Mouse (Mus musculus) heart, postnatal 0 days (tissue): ENCODE results near the gene Ttn. TPM values are rescaled to one million over a fixed set of nuclear protein-coding genes. Genes with fewer than 3 reads are reported as not detected.

Source experiments
- ATAC-seq: fragments of 200-750 bp; cut with Nextera tagmentation; 2 replicates; pipeline ENCODE4 v1.8.0; 2017; ENCODE audit warnings: low read depth, moderate number of reproducible peaks, moderate library complexity; ENCODE audit not compliant: insufficient read depth
- DNase-seq: peaks from one replicate; pipeline ENCODE4 v3.0.0-alpha.2; 2016; ENCODE audit warnings: low spot score
- H3K27ac ChIP-seq: fragments of 300-500 bp; sonication (generic); 2 replicates; pipeline ENCODE4 v1.5.1; 2014; ENCODE audit warnings: low read depth, mild to moderate bottlenecking
- H3K27me3 ChIP-seq: fragments of 300-500 bp; sonication (generic); 2 replicates; pipeline ENCODE4 v1.6.1; 2014; ENCODE audit warnings: low read length, mixed read lengths; ENCODE audit not compliant: control insufficient read depth, insufficient read depth
- H3K36me3 ChIP-seq: fragments of 300-500 bp; sonication (generic); replicated peaks from 2 replicates; pipeline ENCODE4 v1.6.1; 2014; ENCODE audit warnings: low read length, mixed read lengths; ENCODE audit not compliant: control insufficient read depth, insufficient read depth
- H3K4me1 ChIP-seq: fragments of 300-500 bp; sonication (generic); 2 replicates; pipeline ENCODE4 v1.6.1; 2014; ENCODE audit warnings: antibody characterized with exemption; ENCODE audit not compliant: control insufficient read depth, insufficient read depth
- H3K4me2 ChIP-seq: fragments of 300-500 bp; sonication (generic); 2 replicates; pipeline ENCODE4 v1.6.1; 2014; ENCODE audit warnings: low read depth, mild to moderate bottlenecking, low read length, moderate library complexity
- H3K4me3 ChIP-seq: fragments of 300-500 bp; sonication (generic); 2 replicates; pipeline ENCODE4 v1.5.1; 2014; ENCODE audit warnings: low read depth, low read length
- H3K9ac ChIP-seq: fragments of 300-500 bp; sonication (generic); replicated peaks from 2 replicates; pipeline ENCODE4 v1.6.1; 2014; ENCODE audit warnings: low read depth, low read length, mixed read lengths
- H3K9me3 ChIP-seq: fragments of 300-500 bp; sonication (generic); replicated peaks from 2 replicates; pipeline ENCODE4 v1.6.1; 2016; ENCODE audit warnings: low read length; ENCODE audit not compliant: control insufficient read depth
- CTCF ChIP-seq: IDR thresholded peaks from 2 replicates; pipeline ENCODE4 v1.5.1; 2016; ENCODE audit warnings: antibody characterized with exemption, control low read depth, low read depth
- EP300 ChIP-seq: IDR thresholded peaks from 2 replicates; pipeline ENCODE4 v1.6.1; 2016; ENCODE audit warnings: antibody characterized with exemption, low read depth
- WGBS: fragments of 180-500 bp; shearing (Covaris S2); extraction: QIAGEN DNeasy Blood & Tissue Kit; methylation state at CpG from one replicate; pipeline ENCODE4 v1.1.7; 2014; 5-methylcytosine and 5-hydroxymethylcytosine counted together
- polyA plus RNA-seq: library from polyadenylated mRNA; unstranded; fragments of >200 nt; fragmentation: Nextera tagmentation; extraction: Ambion mirVana; gene quantifications from 2 replicates; pipeline ENCODE4 v1.2.1, GENCODE M21; 2015
- total RNA-seq: library from RNA; depleted of rRNA; stranded (reverse); fragments of >200 nt; gene quantifications from 2 replicates; pipeline ENCODE4 v1.2.3, GENCODE M21; 2014; ENCODE audit warnings: low replicate concordance

Ttn gene
- total and polyA plus RNA-seq, 2 experiments from 2014 or later: 700 to 959 TPM

GRCm38 (mm10) chr2:76843162-76843561, 139.2 kb downstream of the Ttn start:
- DNase-seq (no peak), ATAC-seq (no peak)
- Histone ChIP-seq H3K4me3 (no peak overlapping the region), H3K9me3 (no peaks in the 10 kb centered on the region), H3K27ac (no peak overlapping the region), H3K4me2 (no peak overlapping the region), H3K36me3 (peaks cover 84% of the 10 kb centered on the region), H3K27me3 (no peaks in the 10 kb centered on the region), H3K9ac (no peak overlapping the region), H3K4me1 (no peaks in the 10 kb centered on the region)
- 17% methylated on average over 1 of the region's 1 CpGs for WGBS
- no peak for TF ChIP-seq EP300
- TF ChIP-seq CTCF: peak; percentile 26

- ATAC-seq (no peak), DNase-seq (no peak)
- no peaks in the 10 kb centered on the region for H3K9me3 ChIP-seq
- H3K27ac ChIP-seq: no peak overlapping the region
- no peak for TF ChIP-seq CTCF
- TF ChIP-seq EP300: no peak
- no peak overlapping the region for H3K4me3 ChIP-seq
- no peak overlapping the region for H3K4me2 ChIP-seq
- H3K4me1 ChIP-seq: no peaks in the 10 kb centered on the region
- peaks cover 62% of the 10 kb centered on the region for H3K36me3 ChIP-seq
- H3K9ac ChIP-seq: no peak overlapping the region
- no peaks in the 10 kb centered on the region for H3K27me3 ChIP-seq
Observed at GRCm38 (mm10) chr2:76820472-76820871, 161.9 kb downstream of the Ttn start.

DNA sequence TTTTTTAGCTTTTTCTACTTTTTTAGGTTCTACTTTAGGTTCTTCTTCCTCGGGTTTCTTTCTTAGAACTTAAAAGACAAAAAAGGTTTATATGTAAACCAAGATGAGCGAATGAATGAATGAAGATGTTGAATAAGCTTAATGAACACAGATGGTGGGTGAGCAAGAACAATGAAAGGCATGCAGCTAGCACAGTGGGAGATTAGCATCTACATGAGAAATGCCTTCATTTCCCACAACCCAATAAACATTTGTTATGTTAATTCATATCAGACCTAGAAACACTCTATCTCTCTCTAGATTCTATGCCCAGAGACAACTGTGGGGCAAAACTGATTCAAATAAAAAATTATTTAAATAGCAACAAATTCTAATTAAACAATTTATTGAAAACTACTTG, 164.6 kb downstream of the Ttn start:
- WGBS: 78% methylated on average over 2 of the region's 2 CpGs
- DNase-seq: no peak
- Histone ChIP-seq H3K27me3 (no peaks in the 10 kb centered on the region), H3K4me1 (no peaks in the 10 kb centered on the region), H3K4me2 (no peak overlapping the region), H3K9ac (no peak overlapping the region), H3K27ac (no peak overlapping the region), H3K4me3 (no peak overlapping the region), H3K9me3 (no peaks in the 10 kb centered on the region), H3K36me3 (peaks cover 58% of the 10 kb centered on the region)
- TF ChIP-seq CTCF (no peak), EP300 (no peak)
- ATAC-seq: no peak

- Histone ChIP-seq H3K9me3 (no peaks in the 10 kb centered on the region), H3K4me2 (no peak overlapping the region), H3K4me3 (no peak overlapping the region), H3K9ac (no peak overlapping the region), H3K27me3 (no peaks in the 10 kb centered on the region), H3K4me1 (no peaks in the 10 kb centered on the region), H3K27ac (no peak overlapping the region), H3K36me3 (peaks cover 76% of the 10 kb centered on the region)
- DNase-seq (no peak), ATAC-seq (no peak)
- WGBS: 80% methylated on average over 20 of the region's 20 CpGs
- TF ChIP-seq CTCF (no peak), EP300 (no peak)
Observed at GRCm38 (mm10) chr2:76814048-76814817, 168.1 kb downstream of the Ttn start.

GRCm38 (mm10) chr2:76811160-76811559, 171.2 kb downstream of the Ttn start:
- no peaks in the 10 kb centered on the region for H3K27me3 ChIP-seq
- no peaks in the 10 kb centered on the region for H3K4me1 ChIP-seq
- DNase-seq (no peak), ATAC-seq (no peak)
- H3K9me3 ChIP-seq: no peaks in the 10 kb centered on the region
- H3K4me2 ChIP-seq: no peak overlapping the region
- H3K9ac ChIP-seq: no peak overlapping the region
- 87% methylated on average over 17 of the region's 17 CpGs for WGBS
- TF ChIP-seq EP300 (no peak), CTCF (no peak)
- peak overlapping the region; percentile 38 for H3K27ac ChIP-seq
- peaks cover 76% of the 10 kb centered on the region for H3K36me3 ChIP-seq
- no peak overlapping the region for H3K4me3 ChIP-seq

DNA sequence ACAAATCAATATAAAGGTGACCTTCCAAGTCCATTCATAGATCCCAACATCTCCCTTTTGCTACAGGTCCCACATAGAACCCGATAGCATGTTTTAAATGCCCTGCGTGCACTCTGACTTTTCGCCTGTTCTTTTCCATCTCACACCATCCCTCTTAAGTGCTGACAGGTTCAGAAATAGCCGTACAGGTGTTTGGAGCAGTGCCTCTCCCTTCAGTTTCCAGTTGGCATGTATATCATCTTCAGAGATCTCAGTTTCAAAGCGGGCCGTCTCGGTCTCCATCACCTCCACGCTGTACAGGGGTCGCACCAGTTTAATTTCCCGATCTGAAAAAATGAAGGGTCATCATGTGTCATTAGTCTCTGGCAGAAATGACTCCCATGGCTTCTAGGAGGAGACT, 174.0 kb downstream of the Ttn start:
- TF ChIP-seq CTCF (no peak), EP300 (no peak)
- Histone ChIP-seq H3K9me3 (no peaks in the 10 kb centered on the region), H3K27ac (peak overlapping the region; percentile 90), H3K4me1 (no peaks in the 10 kb centered on the region), H3K4me2 (0 out of 2 replicates have a peak overlapping the region, but pooled peaks have one; percentile 8), H3K27me3 (no peaks in the 10 kb centered on the region), H3K4me3 (no peak overlapping the region), H3K36me3 (peaks cover 55% of the 10 kb centered on the region), H3K9ac (no peak overlapping the region)
- DNase-seq (peak; percentile 55), ATAC-seq (peak; percentile 24)
- 40% methylated on average over 10 of the region's 10 CpGs for WGBS
